Mouse (Mus musculus): Measurements from ENCODE around the gene Htr2a. TPM values are rescaled to one million over a fixed set of nuclear protein-coding genes. Genes with fewer than 3 reads are reported as not detected.

The Htr2a gene
- total and polyA plus RNA-seq, 2 experiments from 2014 or later = 0.44 to 1.1 TPM

- H3K9me3 ChIP-seq (replicated peaks; ENCODE audit: control insufficient read depth, low read length) = no peaks in the 10 kb centered on the region; the same call in 1 of the 2 replicates
- H3K27ac ChIP-seq (ENCODE audit: low read depth) = no peak overlapping the region
- ATAC-seq (ENCODE audit: insufficient read depth, low read depth) (no peak), DNase-seq (ENCODE audit: low spot score) (no peak)
- H3K9ac ChIP-seq (replicated peaks; ENCODE audit: low read depth, low read length) = no peak overlapping the region
- H3K27me3 ChIP-seq (ENCODE audit: control insufficient read depth, insufficient read depth, low read length) = no peaks in the 10 kb centered on the region
- TF ChIP-seq CTCF (IDR thresholded peaks at IDR 0.05; ENCODE audit: low read depth) = peak; percentile 42
- TF ChIP-seq EP300 (IDR thresholded peaks at IDR 0.05; ENCODE audit: low read depth) = no peak
- no peaks in the 10 kb centered on the region for H3K36me3 ChIP-seq (replicated peaks; ENCODE audit: control insufficient read depth, insufficient read depth, low read length)
- H3K4me2 ChIP-seq (ENCODE audit: low read depth, low read length) = no peak overlapping the region
- H3K4me1 ChIP-seq (ENCODE audit: control insufficient read depth, insufficient read depth) = no peaks in the 10 kb centered on the region
- H3K4me3 ChIP-seq (ENCODE audit: low read depth, low read length) = no peak overlapping the region
- WGBS = 61% methylated on average over 4 of the region's 4 CpGs
Observed at GRCm38 (mm10) chr14:74618858-74619257, 21.8 kb upstream of the Htr2a start.

- TF ChIP-seq EP300 (IDR thresholded peaks at IDR 0.05; ENCODE audit: low read depth) = no peak
- peak; percentile 23 for TF ChIP-seq CTCF (IDR thresholded peaks at IDR 0.05; ENCODE audit: low read depth)
- Histone ChIP-seq H3K4me1 (ENCODE audit: control insufficient read depth, insufficient read depth) (peaks cover 8% of the 10 kb centered on the region), H3K27ac (ENCODE audit: low read depth) (no peak overlapping the region), H3K9ac (replicated peaks; ENCODE audit: low read depth, low read length) (no peak overlapping the region), H3K9me3 (replicated peaks; ENCODE audit: control insufficient read depth, low read length) (no peaks in the 10 kb centered on the region), H3K4me3 (ENCODE audit: low read depth, low read length) (no peak overlapping the region), H3K36me3 (replicated peaks; ENCODE audit: control insufficient read depth, insufficient read depth, low read length) (no peaks in the 10 kb centered on the region), H3K4me2 (ENCODE audit: low read depth, low read length) (no peak overlapping the region), H3K27me3 (ENCODE audit: control insufficient read depth, insufficient read depth, low read length) (no peaks in the 10 kb centered on the region)
- DNase-seq (ENCODE audit: low spot score) (no peak), ATAC-seq (ENCODE audit: insufficient read depth, low read depth) (no peak)
- 70% methylated on average over 4 of the region's 4 CpGs for WGBS
Observed at GRCm38 (mm10) chr14:74638071-74638470, 2.6 kb upstream of the Htr2a start.

- peak overlapping the region; percentile 49 for H3K9ac ChIP-seq (replicated peaks; ENCODE audit: low read depth, low read length)
- no peak for TF ChIP-seq EP300 (IDR thresholded peaks at IDR 0.05; ENCODE audit: low read depth)
- no peak for TF ChIP-seq CTCF (IDR thresholded peaks at IDR 0.05; ENCODE audit: low read depth)
- H3K27me3 ChIP-seq (ENCODE audit: control insufficient read depth, insufficient read depth, low read length) = no peaks in the 10 kb centered on the region
- H3K9me3 ChIP-seq (replicated peaks; ENCODE audit: control insufficient read depth, low read length) = no peaks in the 10 kb centered on the region
- peak overlapping the region; percentile 51 for H3K4me3 ChIP-seq (ENCODE audit: low read depth, low read length)
- peak overlapping the region; percentile 64 for H3K4me2 ChIP-seq (ENCODE audit: low read depth, low read length)
- H3K27ac ChIP-seq (ENCODE audit: low read depth) = no peak overlapping the region
- DNase-seq (ENCODE audit: low spot score) (no peak), ATAC-seq (ENCODE audit: insufficient read depth, low read depth) (no peak)
- H3K36me3 ChIP-seq (replicated peaks; ENCODE audit: control insufficient read depth, insufficient read depth, low read length) = no peaks in the 10 kb centered on the region
- WGBS = 19% methylated on average over 17 of the region's 17 CpGs
- peaks cover 12% of the 10 kb centered on the region for H3K4me1 ChIP-seq (ENCODE audit: control insufficient read depth, insufficient read depth)
Observed at GRCm38 (mm10) chr14:74641668-74642230, 1.1 kb downstream of the Htr2a start.

- H3K9me3 ChIP-seq (replicated peaks; ENCODE audit: control insufficient read depth, low read length) = no peaks in the 10 kb centered on the region
- no peak overlapping the region; the same call in 1 of the 2 replicates for H3K9ac ChIP-seq (replicated peaks; ENCODE audit: low read depth, low read length)
- H3K27me3 ChIP-seq (ENCODE audit: control insufficient read depth, insufficient read depth, low read length) = no peaks in the 10 kb centered on the region
- H3K36me3 ChIP-seq (replicated peaks; ENCODE audit: control insufficient read depth, insufficient read depth, low read length) = no peaks in the 10 kb centered on the region
- TF ChIP-seq CTCF (IDR thresholded peaks at IDR 0.05; ENCODE audit: low read depth) (peak; percentile 92), EP300 (IDR thresholded peaks at IDR 0.05; ENCODE audit: low read depth) (no peak)
- peak; percentile 65 for ATAC-seq (ENCODE audit: insufficient read depth, low read depth)
- WGBS = 0% methylated on average over 4 of the region's 4 CpGs
- peak overlapping the region; percentile 64 for H3K4me2 ChIP-seq (ENCODE audit: low read depth, low read length)
- peak overlapping the region; percentile 51 for H3K4me3 ChIP-seq (ENCODE audit: low read depth, low read length)
- H3K27ac ChIP-seq (ENCODE audit: low read depth) = no peak overlapping the region
- DNase-seq (ENCODE audit: low spot score) = peak; percentile 73
- peaks cover 19% of the 10 kb centered on the region for H3K4me1 ChIP-seq (ENCODE audit: control insufficient read depth, insufficient read depth)
Observed at GRCm38 (mm10) chr14:74643296-74643695, 2.7 kb downstream of the Htr2a start.

- DNase-seq (ENCODE audit: low spot score) = peak; percentile 57
- Histone ChIP-seq H3K4me3 (ENCODE audit: low read depth, low read length) (no peak overlapping the region), H3K9ac (replicated peaks; ENCODE audit: low read depth, low read length) (no peak overlapping the region), H3K36me3 (replicated peaks; ENCODE audit: control insufficient read depth, insufficient read depth, low read length) (no peaks in the 10 kb centered on the region), H3K27ac (ENCODE audit: low read depth) (peak overlapping the region; percentile 39), H3K9me3 (replicated peaks; ENCODE audit: control insufficient read depth, low read length) (no peaks in the 10 kb centered on the region), H3K4me1 (ENCODE audit: control insufficient read depth, insufficient read depth) (peaks cover 19% of the 10 kb centered on the region), H3K27me3 (ENCODE audit: control insufficient read depth, insufficient read depth, low read length) (no peaks in the 10 kb centered on the region), H3K4me2 (ENCODE audit: low read depth, low read length) (0 out of 2 replicates have a peak overlapping the region, but pooled peaks have one; percentile 11)
- WGBS = 38% methylated on average over 11 of the region's 11 CpGs
- peak; percentile 53; the same call in 1 of the 2 replicates for ATAC-seq (ENCODE audit: insufficient read depth, low read depth)
- TF ChIP-seq EP300 (IDR thresholded peaks at IDR 0.05; ENCODE audit: low read depth) (peak; percentile 88), CTCF (IDR thresholded peaks at IDR 0.05; ENCODE audit: low read depth) (no peak)
Observed at GRCm38 (mm10) chr14:74646107-74646793, 5.6 kb downstream of the Htr2a start.

Measured in heart, postnatal 0 days (tissue).